Mouse (Mus musculus): ENCODE results near the gene Ppat. TPM values are rescaled to one million over a fixed set of nuclear protein-coding genes. Genes with fewer than 3 reads are reported as not detected.
A peak's percentile ranks its signal among the peaks of the same experiment; 100 is the strongest.

Ppat gene
- 12.8 and 13.4 TPM in 2 replicates for polyA plus RNA-seq (2014; fragmentation: Nextera tagmentation; extraction: Ambion mirVana)

GRCm38 (mm10) chr5:76951106-76952027, at the start of gene Ppat, which contains the start of gene Paics:
TSS of gene Ppat (minus strand) at chr5:76951578.
TSS of gene Paics (plus strand) at chr5:76951307.
- ATAC-seq (ENCODE audit: low read depth): peak; percentile 97
- Histone ChIP-seq H3K27me3 (ENCODE audit: control insufficient read depth, insufficient read depth, low read length) (no peaks in the 10 kb centered on the region; the same call in 1 of the 2 replicates), H3K36me3 (ENCODE audit: control insufficient read depth, insufficient read depth, low read length) (no peaks in the 10 kb centered on the region; the same call in 1 of the 2 replicates), H3K4me1 (ENCODE audit: control insufficient read depth, insufficient read depth, low read length) (peaks cover 21% of the 10 kb centered on the region), H3K9ac (replicated peaks; ENCODE audit: low read depth, low read length) (peak within 1 kb of the TSS; percentile 74), H3K9me3 (ENCODE audit: control insufficient read depth, low read length) (no peaks in the 10 kb centered on the region), H3K27ac (ENCODE audit: low read depth, low read length) (peak within 1 kb of the TSS; percentile 52), H3K4me3 (ENCODE audit: low read depth, low read length) (peak within 1 kb of the TSS; percentile 63), H3K4me2 (ENCODE audit: low read depth, low read length) (peak within 1 kb of the TSS; percentile 74)
- under 1% methylated on average over 81 of the region's 81 CpGs for WGBS

GRCm38 (mm10) chr5:76998416-76998815, 47.0 kb upstream of the Ppat start:
- H3K4me1 ChIP-seq (ENCODE audit: control insufficient read depth, insufficient read depth, low read length): no peaks in the 10 kb centered on the region
- H3K36me3 ChIP-seq (ENCODE audit: control insufficient read depth, insufficient read depth, low read length): peaks cover 48% of the 10 kb centered on the region
- ATAC-seq (ENCODE audit: low read depth): peak; percentile 49; the same call in 1 of the 2 replicates
- H3K27ac ChIP-seq (ENCODE audit: low read depth, low read length): no peak overlapping the region
- H3K27me3 ChIP-seq (ENCODE audit: control insufficient read depth, insufficient read depth, low read length): no peaks in the 10 kb centered on the region
- no peak overlapping the region for H3K4me2 ChIP-seq (ENCODE audit: low read depth, low read length)
- no peak overlapping the region for H3K4me3 ChIP-seq (ENCODE audit: low read depth, low read length)
- H3K9me3 ChIP-seq (ENCODE audit: control insufficient read depth, low read length): no peaks in the 10 kb centered on the region
- WGBS: 57% methylated on average over 5 of the region's 5 CpGs
- H3K9ac ChIP-seq (replicated peaks; ENCODE audit: low read depth, low read length): no peak overlapping the region

- no peak overlapping the region for H3K9ac ChIP-seq (replicated peaks; ENCODE audit: low read depth, low read length)
- H3K9me3 ChIP-seq (ENCODE audit: control insufficient read depth, low read length): no peaks in the 10 kb centered on the region
- no peaks in the 10 kb centered on the region for H3K4me1 ChIP-seq (ENCODE audit: control insufficient read depth, insufficient read depth, low read length)
- H3K36me3 ChIP-seq (ENCODE audit: control insufficient read depth, insufficient read depth, low read length): peaks cover 57% of the 10 kb centered on the region
- H3K27me3 ChIP-seq (ENCODE audit: control insufficient read depth, insufficient read depth, low read length): no peaks in the 10 kb centered on the region
- WGBS: 94% methylated on average over 5 of the region's 5 CpGs
- H3K27ac ChIP-seq (ENCODE audit: low read depth, low read length): no peak overlapping the region
- no peak overlapping the region for H3K4me3 ChIP-seq (ENCODE audit: low read depth, low read length)
- ATAC-seq (ENCODE audit: low read depth): no peak
- H3K4me2 ChIP-seq (ENCODE audit: low read depth, low read length): no peak overlapping the region
Observed at GRCm38 (mm10) chr5:76993174-76993814, 41.9 kb upstream of the Ppat start.

DNA sequence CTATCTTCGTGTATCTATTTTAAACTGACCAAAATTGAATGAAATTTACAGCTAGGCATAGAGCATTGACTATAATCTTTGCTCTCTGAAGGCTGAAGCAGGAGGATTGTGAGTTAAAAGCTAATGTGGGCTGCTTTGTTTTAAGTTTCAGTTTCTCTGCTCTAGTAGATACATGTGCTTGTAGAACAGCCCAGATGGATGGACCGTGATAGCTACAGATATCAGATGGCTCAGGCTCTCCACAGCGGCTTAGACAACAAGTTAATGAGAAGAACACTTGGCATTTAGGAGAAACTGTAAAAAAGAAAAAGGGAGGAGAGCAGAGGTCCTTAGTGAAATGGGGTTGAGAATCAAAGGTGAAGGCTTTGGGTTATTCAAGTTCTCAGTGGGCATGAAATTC, 39.4 kb upstream of the Ppat start:
- no peak for ATAC-seq (ENCODE audit: low read depth)
- Histone ChIP-seq H3K9ac (replicated peaks; ENCODE audit: low read depth, low read length) (no peak overlapping the region), H3K9me3 (ENCODE audit: control insufficient read depth, low read length) (no peaks in the 10 kb centered on the region), H3K27ac (ENCODE audit: low read depth, low read length) (no peak overlapping the region), H3K4me2 (ENCODE audit: low read depth, low read length) (no peak overlapping the region), H3K36me3 (ENCODE audit: control insufficient read depth, insufficient read depth, low read length) (peaks cover 51% of the 10 kb centered on the region), H3K27me3 (ENCODE audit: control insufficient read depth, insufficient read depth, low read length) (no peaks in the 10 kb centered on the region), H3K4me1 (ENCODE audit: control insufficient read depth, insufficient read depth, low read length) (no peaks in the 10 kb centered on the region), H3K4me3 (ENCODE audit: low read depth, low read length) (no peak overlapping the region)
- 95% methylated on average over 3 of the region's 3 CpGs for WGBS

DNA sequence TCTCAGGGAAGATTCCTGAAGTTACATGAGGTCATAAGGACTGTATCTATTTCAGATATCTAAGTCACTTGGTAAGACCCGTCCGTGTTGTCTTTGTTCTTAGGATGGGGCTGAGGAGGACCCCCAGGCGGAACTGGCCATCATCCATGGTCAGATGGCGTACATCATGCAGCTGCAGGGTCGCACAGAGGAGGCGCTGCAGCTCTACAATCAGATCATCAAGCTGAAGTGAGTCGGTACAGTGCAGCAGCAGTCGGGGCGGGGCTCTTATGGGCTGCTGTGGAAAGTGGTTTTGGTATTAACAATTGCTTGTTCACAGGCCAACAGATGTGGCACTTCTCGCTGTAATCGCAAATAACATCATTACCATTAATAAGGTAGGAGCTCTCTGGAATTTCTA, 32.6 kb upstream of the Ppat start:
- Histone ChIP-seq H3K36me3 (ENCODE audit: control insufficient read depth, insufficient read depth, low read length) (peaks cover 52% of the 10 kb centered on the region), H3K9me3 (ENCODE audit: control insufficient read depth, low read length) (no peaks in the 10 kb centered on the region), H3K9ac (replicated peaks; ENCODE audit: low read depth, low read length) (no peak overlapping the region), H3K4me2 (ENCODE audit: low read depth, low read length) (no peak overlapping the region), H3K27me3 (ENCODE audit: control insufficient read depth, insufficient read depth, low read length) (no peaks in the 10 kb centered on the region), H3K4me1 (ENCODE audit: control insufficient read depth, insufficient read depth, low read length) (no peaks in the 10 kb centered on the region), H3K27ac (ENCODE audit: low read depth, low read length) (no peak overlapping the region), H3K4me3 (ENCODE audit: low read depth, low read length) (no peak overlapping the region)
- no peak for ATAC-seq (ENCODE audit: low read depth)
- 94% methylated on average over 11 of the region's 11 CpGs for WGBS

DNA sequence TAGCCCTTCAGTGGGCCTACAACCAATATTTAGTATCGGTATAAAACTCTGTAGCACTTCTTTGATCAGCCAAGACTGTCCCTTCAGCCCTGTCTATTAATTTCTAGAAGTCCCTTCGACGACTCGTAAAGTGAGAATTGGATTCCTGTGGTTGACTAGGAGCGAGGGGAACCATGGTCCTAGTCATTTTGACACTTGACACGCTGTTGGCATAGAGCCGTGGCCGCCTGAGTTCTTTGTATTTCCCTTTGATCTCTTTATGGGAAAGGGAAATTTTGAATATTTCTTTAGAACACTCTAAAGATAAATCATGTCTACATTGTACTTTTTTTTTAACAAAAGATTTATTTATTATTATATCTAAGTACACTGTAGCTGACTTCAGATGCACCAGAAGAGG, 24.4 kb upstream of the Ppat start:
- no peak overlapping the region for H3K9ac ChIP-seq (replicated peaks; ENCODE audit: low read depth, low read length)

GRCm38 (mm10) chr5:76974554-76975285, 23.3 kb upstream of the Ppat start, which contains the start of gene Srp72:
TSS of gene Srp72 (plus strand) at chr5:76974683.
- WGBS: under 1% methylated on average over 60 of the region's 60 CpGs
- Histone ChIP-seq H3K9me3 (ENCODE audit: control insufficient read depth, low read length) (no peaks in the 10 kb centered on the region), H3K4me3 (ENCODE audit: low read depth, low read length) (peak within 1 kb of the TSS; percentile 92), H3K27me3 (ENCODE audit: control insufficient read depth, insufficient read depth, low read length) (no peaks in the 10 kb centered on the region), H3K4me1 (ENCODE audit: control insufficient read depth, insufficient read depth, low read length) (peaks cover 14% of the 10 kb centered on the region), H3K36me3 (ENCODE audit: control insufficient read depth, insufficient read depth, low read length) (peaks cover 3% of the 10 kb centered on the region; the same call in 1 of the 2 replicates), H3K9ac (replicated peaks; ENCODE audit: low read depth, low read length) (peak within 1 kb of the TSS; percentile 84), H3K27ac (ENCODE audit: low read depth, low read length) (peak within 1 kb of the TSS; percentile 84), H3K4me2 (ENCODE audit: low read depth, low read length) (peak within 1 kb of the TSS; percentile 85)
- ATAC-seq (ENCODE audit: low read depth): peak; percentile 96

More for the DNA sequence above, 24.4 kb upstream of the Ppat start:
- H3K4me3 ChIP-seq (ENCODE audit: low read depth, low read length): no peak overlapping the region
- H3K27me3 ChIP-seq (ENCODE audit: control insufficient read depth, insufficient read depth, low read length): no peaks in the 10 kb centered on the region
- peaks cover 14% of the 10 kb centered on the region for H3K4me1 ChIP-seq (ENCODE audit: control insufficient read depth, insufficient read depth, low read length)
- no peaks in the 10 kb centered on the region for H3K9me3 ChIP-seq (ENCODE audit: control insufficient read depth, low read length)
- 88% methylated on average over 8 of the region's 8 CpGs for WGBS
- peak overlapping the region; percentile 75 for H3K4me2 ChIP-seq (ENCODE audit: low read depth, low read length)
- peaks cover 9% of the 10 kb centered on the region for H3K36me3 ChIP-seq (ENCODE audit: control insufficient read depth, insufficient read depth, low read length)
- H3K27ac ChIP-seq (ENCODE audit: low read depth, low read length): no peak overlapping the region
- no peak for ATAC-seq (ENCODE audit: low read depth)

DNA sequence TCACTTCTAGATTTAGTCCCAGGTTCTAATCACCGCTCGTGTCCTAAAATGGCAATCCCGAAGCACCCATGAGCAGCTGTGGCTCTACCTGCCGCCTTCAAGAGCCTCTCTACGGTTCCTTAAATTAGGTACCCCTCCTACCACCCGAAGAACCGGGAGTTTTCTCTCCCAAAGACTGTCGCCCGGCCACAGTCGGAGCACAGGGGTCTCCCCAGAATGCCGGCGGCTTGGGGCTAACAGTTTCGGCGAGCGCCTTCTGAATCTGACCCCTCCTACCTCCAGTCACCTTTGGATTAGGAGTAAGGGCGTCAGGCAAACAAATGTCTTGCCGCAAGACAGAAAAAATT, 22.8 kb upstream of the Ppat start:
- 3% methylated on average over 17 of the region's 17 CpGs for WGBS
- H3K36me3 ChIP-seq (ENCODE audit: control insufficient read depth, insufficient read depth, low read length): peaks cover 3% of the 10 kb centered on the region; the same call in 1 of the 2 replicates
- H3K4me3 ChIP-seq (ENCODE audit: low read depth, low read length): peak overlapping the region; percentile 92
- peaks cover 14% of the 10 kb centered on the region for H3K4me1 ChIP-seq (ENCODE audit: control insufficient read depth, insufficient read depth, low read length)
- H3K9ac ChIP-seq (replicated peaks; ENCODE audit: low read depth, low read length): no peak overlapping the region; the same call in none of the 2 replicates
- no peaks in the 10 kb centered on the region for H3K27me3 ChIP-seq (ENCODE audit: control insufficient read depth, insufficient read depth, low read length)
- no peaks in the 10 kb centered on the region for H3K9me3 ChIP-seq (ENCODE audit: control insufficient read depth, low read length)
- peak overlapping the region; percentile 85 for H3K4me2 ChIP-seq (ENCODE audit: low read depth, low read length)
- H3K27ac ChIP-seq (ENCODE audit: low read depth, low read length): no peak overlapping the region
- peak; percentile 55; the same call in 1 of the 2 replicates for ATAC-seq (ENCODE audit: low read depth)

Measured in neural tube, embryonic 14.5 days (tissue).